Mouse (Mus musculus): ENCODE data around the gene Mettl14.
"Not testable (repeated sequence)": the region's sequence is repeated elsewhere in the genome, so short reads cannot be mapped to it uniquely, and the experiment has no call there.

The Mettl14 gene

DNA sequence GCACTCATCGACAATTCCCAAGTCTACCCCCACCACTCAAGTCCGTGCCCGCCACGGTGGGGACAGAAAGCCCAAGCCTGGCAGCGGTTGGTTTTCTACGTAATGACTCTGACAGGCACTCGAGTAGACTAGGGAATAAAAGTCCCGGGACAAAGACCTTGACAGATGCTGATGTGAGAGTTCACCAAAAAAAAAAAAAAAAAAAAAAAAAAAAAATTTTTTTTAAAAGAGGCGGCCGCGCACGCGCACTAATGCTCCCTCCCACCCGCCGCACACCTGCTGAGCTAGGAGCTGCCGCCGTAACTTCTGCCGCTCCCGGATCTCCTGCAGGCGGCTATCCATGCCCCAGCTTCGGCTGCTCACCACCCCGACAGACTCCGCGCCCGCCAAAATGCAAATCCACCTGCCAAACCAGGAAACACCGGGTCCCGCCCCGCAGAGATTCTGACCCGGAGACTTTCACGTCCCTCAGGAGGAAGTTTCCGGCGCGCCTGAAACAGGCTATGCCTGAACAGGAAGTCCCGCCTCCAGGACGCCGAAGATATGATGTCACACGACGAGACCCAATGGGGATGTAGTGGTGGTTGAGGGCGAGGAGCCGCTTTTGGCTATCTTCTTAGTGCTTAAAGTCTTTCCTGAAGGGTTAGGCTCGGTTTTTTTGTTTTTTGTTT, at the start of gene Mettl14:
Gene Mettl14 (minus strand): TSS at position 623 of the 671 bp plus-strand sequence.
- peak; percentile 96 for DNase-seq

DNA sequence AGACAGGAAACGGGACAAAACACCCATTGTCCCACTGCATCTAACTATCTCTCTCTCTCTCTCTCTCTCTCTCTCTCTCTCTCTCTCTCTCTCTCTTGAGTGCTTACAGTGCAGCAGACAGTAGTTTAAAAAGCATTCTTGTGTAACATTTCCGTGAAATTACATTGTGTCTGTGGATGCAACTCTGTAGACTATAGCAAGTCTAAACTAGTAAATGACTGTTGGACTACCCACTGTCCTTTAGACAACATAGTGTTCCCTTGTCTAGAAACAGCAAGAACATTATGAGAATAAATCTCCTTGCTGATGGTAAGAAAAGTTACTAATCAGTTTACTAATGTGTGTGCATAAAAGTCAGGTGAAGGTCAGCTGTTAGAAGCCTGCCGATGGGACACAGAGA, 47.5 kb upstream of the Mettl14 start:
- DNase-seq = no peak

DNA sequence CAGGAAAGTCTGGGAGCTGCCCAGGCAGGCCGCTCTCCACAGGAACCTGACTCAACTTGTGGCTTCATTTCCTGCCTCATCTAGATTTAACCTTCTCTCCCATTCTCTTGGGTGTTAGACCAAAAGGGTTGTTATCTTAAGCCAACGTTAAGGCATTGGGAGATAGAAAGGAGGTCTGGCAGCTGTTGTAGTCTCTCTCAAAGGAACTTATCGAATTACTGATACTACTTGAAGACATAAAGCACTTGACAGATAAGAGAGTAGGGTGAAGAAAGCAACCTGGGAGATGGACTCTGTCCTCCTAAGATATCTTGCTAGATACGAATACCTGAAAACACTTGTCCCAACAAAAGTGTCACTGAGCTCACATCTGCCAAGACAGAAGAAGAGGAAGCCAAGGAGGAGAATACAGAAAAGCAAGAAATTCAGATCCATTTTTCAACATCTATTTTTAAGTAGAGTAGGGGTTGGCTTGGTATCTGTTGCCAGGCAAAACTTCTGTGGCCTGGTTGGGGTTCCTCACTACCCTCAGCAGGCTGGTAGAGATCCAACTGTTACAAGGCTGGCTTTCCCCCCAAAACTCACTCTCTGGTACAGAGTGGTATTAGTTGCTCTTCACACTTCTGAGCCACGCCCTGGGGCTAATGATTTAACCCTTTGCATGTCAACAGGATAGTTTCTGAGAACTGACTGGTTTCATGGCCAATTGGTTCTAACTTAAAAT, 46.2 kb upstream of the Mettl14 start:
- DNase-seq = no peak

DNA sequence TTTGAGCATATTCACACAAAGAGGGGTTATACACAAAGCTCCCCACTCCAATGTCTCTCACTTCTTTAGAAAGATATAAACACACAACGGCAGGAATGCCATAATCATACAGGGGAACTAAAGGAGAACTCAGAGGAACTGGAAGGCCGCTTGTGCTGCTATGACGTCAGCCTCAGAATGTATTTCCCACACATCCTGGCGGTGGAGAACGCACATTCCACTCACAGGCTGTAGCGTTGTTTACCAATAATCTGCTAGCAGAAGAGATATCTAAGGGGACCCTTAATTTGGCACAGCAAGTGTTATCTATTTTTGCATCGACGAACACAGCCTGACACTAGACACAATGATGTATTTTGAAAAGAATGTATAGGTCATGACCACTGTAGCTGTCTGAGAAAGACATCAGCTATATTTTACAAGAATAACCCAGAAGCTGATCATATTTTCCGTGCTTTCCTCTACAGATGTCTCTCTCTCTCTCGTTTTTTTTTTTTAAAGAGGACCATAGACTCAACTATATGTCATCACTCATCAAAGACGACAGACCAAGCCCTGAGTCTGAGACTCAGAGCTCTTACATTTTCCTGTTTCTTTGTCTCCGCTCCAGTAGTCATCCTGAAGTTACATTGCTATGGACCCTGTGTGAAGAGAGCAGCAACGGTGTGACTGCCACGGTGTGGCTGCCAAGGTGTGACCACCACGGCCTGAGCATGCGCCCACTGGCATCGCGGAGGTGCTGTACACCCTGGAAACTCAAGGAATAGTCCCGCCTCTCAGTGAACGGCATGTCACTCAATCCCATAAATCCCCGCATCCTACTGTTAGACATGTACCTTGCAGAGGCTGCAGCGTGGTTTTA, 43.9 kb upstream of the Mettl14 start:
- no peak for DNase-seq

- DNase-seq = no peak
These were observed 42.1 kb upstream of the Mettl14 start for GRCm38 (mm10) chr3:123428005-123428404.

DNA sequence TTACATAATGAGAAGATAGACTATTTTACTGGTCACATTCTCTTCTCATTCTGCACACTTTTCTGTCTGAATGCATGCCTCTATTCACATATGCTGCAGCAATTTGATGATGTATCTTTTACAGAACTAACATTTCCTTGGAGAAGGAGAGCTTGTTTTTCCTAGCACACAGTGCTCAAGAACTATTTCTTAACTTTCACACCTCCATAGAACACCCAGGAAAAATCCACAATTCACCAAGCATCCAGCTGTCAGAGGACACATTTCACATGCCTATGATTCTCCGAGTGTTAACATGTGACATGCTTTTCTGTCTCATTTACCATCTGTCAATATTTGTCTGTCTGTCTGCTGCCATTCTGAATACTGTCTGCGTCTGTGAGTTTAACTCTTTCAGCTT, 39.7 kb upstream of the Mettl14 start:
- no peak for DNase-seq

GRCm38 (mm10) chr3:123413173-123413572, 27.3 kb upstream of the Mettl14 start:
- no peak for DNase-seq

- DNase-seq = peak; percentile 11 to 47
These were observed 26.1 kb upstream of the Mettl14 start for GRCm38 (mm10) chr3:123411821-123412578.

DNA sequence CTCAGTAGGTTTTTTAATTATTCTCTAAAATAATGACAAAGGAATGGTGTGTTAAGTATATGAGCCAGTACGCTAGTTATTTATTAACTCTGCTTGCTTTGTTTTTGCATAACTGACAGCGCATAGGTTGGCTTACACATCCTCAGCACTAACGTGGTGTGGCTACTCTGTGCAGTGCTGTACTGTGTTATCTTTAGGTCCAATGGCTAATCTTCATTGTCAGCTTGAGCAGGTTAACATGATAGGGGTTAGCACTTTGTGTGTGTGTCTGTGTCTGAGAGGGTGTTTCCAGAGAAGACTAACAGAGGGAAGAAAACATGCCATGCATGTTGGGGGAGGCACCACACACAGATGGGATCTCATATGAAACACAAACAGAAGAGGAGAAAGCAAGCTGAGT, 19.0 kb upstream of the Mettl14 start:
- no peak for DNase-seq

DNA sequence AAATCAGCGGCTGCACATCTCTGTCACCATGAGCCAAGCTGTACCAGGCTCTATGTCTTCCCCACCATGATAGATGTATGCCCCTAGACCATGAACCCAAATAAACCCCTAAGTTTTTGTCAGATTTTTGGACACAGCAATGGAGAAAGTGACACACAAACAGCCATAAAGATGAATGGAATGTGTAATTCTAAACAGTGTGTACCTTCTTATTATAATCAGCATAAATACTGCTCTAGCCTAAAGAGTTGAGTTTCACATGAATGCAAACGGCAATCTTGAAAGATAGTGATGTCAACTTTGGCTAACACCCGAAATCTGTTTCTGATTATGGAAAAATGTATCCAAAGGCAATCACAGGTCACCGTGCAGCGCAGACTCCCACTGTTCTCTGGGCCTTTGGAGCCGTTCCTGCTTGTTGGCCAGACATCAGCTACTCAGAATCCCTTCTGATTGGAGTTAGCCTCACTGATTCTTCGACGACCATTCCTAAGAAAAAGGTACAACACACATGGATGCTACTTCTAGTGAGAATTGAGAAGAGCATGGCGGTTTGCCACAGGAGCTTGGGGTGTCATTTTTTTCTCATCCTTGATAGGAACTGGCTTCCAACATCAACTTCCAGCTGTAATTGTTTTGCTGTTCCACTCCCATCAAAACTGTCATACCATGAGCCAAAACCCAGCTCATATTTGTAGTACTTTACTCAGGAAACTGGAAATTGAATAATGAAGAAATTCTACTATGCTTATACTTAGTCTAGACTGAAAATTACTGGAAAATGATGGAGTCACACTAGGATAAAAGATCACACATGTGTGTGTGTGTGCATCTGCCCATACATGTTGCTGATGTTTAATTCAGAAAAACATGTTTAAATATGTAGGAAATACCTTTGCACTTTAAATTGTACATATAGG, 11.9 kb upstream of the Mettl14 start:
- DNase-seq = no peak

DNA sequence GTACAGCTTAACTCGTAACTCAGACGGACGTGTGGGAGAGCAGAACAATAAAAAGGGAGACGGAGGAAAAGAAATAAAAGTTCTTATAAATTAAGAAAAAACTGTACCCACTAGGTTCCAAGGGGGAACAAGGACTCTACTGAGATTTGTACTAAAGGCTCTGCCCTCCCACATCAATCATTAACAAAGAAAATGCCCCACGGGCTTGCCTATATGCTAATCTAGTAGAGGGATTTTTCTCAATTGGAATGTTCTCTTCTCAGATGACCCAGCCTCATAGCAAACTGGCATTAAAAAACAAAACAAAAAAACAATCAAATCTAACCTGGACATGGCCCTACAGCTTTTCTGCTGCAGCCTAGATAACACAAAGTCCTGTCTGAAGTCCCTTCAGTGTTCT, 9.7 kb upstream of the Mettl14 start:
- DNase-seq = peak; percentile 30 to 66

- no peak for DNase-seq
These were observed 5.3 kb upstream of the Mettl14 start for GRCm38 (mm10) chr3:123391180-123391579.

DNA sequence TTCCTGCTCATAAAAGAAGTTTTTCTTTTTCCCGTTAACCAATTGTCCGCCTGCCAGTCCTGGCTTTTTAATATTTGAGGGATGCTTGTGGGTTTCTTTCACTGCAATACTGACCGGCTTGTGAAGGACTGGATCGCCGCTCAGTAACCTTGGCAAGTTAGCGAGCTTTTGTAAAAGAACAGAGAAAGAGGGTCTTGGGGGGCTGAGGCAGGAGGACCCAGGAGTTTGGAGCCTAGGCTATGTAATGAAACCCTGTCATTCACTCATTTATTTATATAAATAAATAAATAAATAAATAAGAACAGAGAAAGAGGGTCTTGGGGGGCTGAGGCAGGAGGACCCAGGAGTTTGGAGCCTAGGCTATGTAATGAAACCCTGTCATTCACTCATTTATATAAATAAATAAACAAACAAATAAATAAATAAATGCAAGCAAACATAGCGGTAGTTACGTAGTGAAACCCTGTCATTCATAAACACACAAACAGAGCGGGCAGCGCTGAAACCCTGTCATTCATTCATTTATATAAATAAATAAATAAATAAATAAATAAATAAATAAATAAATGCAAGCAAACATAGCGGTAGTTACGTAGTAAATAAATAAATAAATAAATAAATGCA, 361 bp upstream of the Mettl14 start:
- DNase-seq = not testable (repeated sequence)

DNA sequence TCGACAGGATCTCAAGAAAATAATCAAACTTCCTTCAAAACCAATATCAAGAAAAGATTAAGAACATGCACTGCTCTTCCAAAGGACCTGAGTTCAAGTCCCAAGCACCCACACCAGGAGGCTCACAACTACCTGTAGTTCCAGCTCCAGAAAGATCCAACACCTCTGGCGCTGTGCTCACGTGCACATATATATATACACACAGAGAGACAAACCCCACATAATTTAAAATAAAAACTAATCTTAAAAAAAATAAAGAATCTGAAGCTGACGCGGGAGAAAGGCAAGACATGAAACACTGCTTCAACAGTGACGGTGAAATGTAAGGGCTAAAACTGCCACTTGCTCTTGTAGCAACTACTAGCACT, 806 bp downstream of the Mettl14 start:
- DNase-seq = peak in 1 of 2 experiments; percentile 11

DNA sequence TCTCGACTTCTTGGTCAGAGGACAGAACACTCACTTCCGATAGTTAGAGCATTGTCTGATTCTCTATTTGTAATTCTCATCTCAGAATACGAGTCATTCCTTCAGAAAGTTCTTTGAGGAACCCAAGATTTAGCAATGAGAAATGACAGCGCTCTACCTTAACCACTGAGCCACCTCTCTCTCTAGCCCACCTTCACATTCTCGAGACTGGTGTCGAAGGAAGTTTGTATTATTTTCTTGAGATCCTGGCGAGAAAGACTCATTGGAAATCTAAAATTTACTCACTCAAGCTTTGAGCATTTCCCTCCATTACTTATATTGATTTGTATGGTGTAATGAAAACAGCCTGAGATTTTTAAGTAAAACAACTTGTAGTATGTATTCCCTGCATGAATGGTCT, 1.5 kb downstream of the Mettl14 start:
- DNase-seq = no peak

- no peak for DNase-seq
These were observed 9.3 kb downstream of the Mettl14 start for GRCm38 (mm10) chr3:123376562-123376961.

DNA sequence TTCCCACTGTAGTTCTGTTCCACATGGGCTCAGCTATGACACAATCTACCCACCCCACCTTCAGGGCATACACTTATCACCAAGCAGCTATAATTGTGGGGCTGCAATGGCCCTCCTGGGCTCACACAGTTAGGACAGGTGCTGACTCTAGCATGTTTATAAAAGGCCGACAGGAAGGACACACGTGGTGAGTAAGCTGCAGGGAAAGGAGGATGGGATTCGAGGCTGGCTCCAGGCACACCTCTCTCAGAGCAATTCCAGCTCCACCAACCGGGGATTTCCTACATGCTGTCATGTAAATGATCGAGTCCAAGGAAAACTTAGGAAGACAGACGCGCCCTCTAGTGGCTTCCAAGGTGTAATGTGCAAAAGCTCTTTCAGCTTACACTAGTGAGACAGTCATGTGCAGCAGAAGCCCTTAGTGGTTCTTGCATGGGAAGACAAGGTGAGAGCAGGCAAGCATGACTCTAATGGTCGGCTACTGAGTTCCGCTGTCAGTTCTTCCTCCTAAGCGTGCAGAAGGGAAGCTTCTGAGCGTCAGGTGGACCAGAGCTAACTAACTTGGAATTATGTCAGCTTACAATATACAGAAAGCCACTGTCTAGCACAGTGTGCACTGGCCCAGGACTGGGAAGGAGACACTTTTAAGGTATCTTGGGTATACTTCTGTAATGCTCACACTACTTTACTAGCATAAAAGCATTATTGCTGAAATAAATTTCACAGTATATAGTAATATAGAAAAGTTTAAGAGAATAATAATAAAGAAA, 14.0 kb downstream of the Mettl14 start:
- peak; percentile 42 to 76 for DNase-seq

DNA sequence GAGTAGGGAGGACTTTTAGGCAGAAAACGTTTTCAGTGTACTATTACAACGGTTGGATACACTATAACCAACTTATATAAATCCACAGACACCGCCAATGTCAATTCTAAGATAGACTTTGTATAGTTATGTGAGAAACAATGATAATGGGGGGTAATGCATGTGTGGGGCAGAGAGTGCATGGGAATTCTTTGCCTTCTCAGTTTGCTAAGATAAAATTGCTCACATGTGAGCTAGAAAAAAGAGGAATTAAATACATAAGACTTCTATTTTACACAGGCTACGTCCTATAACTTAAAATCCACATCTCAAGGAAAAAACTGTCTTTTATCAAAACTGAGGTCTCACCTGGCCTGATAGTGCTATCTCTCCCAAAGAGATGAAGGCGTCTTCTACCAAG, 15.0 kb downstream of the Mettl14 start:
- DNase-seq = no peak

DNA sequence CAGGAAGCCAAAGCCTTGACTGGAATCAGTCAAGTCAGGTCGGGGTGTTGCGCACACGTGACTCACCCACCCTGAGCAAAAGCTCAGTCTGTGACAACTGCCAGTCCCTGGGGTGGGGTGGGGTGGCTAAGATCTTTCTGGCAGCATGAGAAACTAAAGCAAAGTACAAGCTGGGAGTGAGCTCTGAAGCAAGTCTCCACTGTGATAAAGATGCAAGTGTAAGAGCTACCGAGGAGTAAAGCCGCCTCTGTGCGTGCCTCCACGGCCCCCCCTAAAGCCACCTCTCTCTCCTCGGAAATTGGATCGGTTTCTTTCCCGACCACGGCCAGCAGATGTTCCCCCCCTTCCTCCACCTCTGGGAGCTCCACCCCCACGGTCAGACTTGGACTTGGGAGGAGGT, 16.7 kb downstream of the Mettl14 start:
- no peak for DNase-seq

DNA sequence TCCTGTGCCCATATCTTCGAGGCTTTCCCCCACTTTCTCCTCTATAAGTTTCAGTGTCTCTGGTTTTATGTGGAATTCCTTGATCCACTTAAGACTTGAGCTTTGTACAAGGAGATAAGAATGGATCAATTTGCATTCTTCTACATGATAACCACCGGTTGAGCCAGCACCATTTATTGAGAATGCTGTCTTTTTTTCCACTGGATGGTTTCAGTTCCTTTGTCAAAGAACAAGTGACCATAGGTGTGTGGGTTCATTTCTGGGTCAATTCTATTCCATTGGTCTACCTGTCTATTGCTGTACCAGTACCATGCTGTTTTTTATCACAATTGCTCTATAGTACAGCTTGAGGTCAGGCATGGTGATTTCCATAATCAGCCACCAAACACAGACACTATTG, 19.1 kb downstream of the Mettl14 start:
- not testable (repeated sequence) for DNase-seq

All from kidney, adult 8-10 months (tissue).